Mouse (Mus musculus) lung, postnatal 0 days (tissue): ENCODE results near the gene Lmo3.

ENCODE experiments used
- CTCF ChIP-seq: IDR thresholded peaks from 2 replicates; pipeline ENCODE4 v1.5.1; 2016; ENCODE audit warnings: antibody characterized with exemption, mild to moderate bottlenecking
- EP300 ChIP-seq: IDR thresholded peaks from 2 replicates; pipeline ENCODE4 v1.6.1; 2016; ENCODE audit warnings: antibody characterized with exemption, mild to moderate bottlenecking, control low read depth

DNA sequence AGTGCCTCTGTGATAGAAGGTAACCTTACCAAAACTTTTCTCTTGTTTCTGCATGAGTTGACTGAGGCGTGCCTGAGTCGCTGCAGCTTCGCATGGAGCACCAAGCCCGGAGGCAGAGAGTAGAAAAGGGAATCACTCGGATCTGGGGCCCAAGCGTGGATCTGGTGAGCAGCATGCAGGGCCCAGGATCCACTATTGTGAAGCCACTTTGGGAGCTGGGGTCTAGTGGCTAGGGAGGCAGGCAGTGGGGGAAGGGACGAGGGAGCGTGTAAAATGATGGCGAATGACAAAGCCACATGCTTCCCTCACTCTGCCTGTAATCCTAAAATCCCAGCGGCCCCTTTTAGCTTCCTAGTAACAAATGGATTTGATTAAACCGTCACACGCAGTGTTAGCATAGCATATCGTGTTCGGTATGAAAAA is 160.6 kb downstream of the Lmo3 start:
- TF ChIP-seq EP300 (no peak), CTCF (no peak)
